ENCODE assay signal across 16 mouse cellular contexts in the genomic region with DNA sequence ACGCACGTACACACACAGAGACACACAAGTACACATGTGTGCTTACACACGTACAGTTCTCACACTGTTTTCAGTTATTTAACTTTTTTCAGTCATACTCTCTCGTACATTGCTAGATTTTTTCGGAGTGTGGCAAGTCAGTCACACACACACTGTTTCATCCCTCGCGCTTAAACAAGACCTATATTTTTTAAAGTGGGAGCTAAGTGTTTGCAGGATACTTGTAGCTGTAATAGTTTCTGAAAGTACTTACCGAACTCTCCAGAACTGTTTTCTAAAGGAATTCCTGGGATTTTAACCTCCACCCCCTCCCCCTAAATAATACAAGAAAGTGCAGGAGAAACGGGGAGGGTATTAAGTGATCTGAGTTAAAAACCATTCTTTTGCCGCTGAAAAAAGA.
"Had no signal": no experiment of that assay in that cellular context is flagged by ENCODE, and none has a peak within 500 bp of the region (broad histone marks: within the 10 kb centered on the region; RNA-seq: fewer than 3 reads in every experiment).

No protein-coding gene starts in this region.

- DNase-seq: liver, embryonic 13.5 days; liver, postnatal 0 days; right cerebral cortex, postnatal 14 days; thymus, adult 2 months; thymus, postnatal 25 days; thymus, postnatal 4 days had no signal

- H3K36me3 ChIP-seq: liver, embryonic 13.5 days; liver, embryonic 15.5 days; midbrain, embryonic 13.5 days; midbrain, embryonic 15.5 days; neural tube, embryonic 12.5 days; stomach, embryonic 15.5 days had no signal

- H3K4me2 ChIP-seq: liver, embryonic 11.5 days; liver, embryonic 13.5 days; liver, embryonic 15.5 days; midbrain, embryonic 11.5 days; midbrain, embryonic 13.5 days; midbrain, embryonic 15.5 days; neural tube, embryonic 12.5 days; stomach, embryonic 15.5 days had no signal

- H3K4me1 ChIP-seq: midbrain, embryonic 13.5 days; midbrain, embryonic 15.5 days; neural tube, embryonic 12.5 days; stomach, embryonic 15.5 days had no signal

- H3K9me3 ChIP-seq: liver, embryonic 13.5 days; liver, embryonic 15.5 days; megakaryocyte, embryonic 14.5 days; midbrain, embryonic 13.5 days; midbrain, embryonic 15.5 days; neural tube, embryonic 12.5 days; stomach, embryonic 15.5 days had no signal

- H3K4me3 ChIP-seq: liver, embryonic 13.5 days; liver, embryonic 15.5 days; megakaryocyte, embryonic 14.5 days; midbrain, embryonic 13.5 days; midbrain, embryonic 15.5 days; neural tube, embryonic 12.5 days; stomach, embryonic 15.5 days had no signal

- ATAC-seq: liver, postnatal 0 days; midbrain, embryonic 13.5 days; midbrain, embryonic 15.5 days had no signal

- H3K27ac ChIP-seq: liver, embryonic 13.5 days; liver, embryonic 15.5 days; macrophage; midbrain, embryonic 13.5 days; midbrain, embryonic 15.5 days; neural tube, embryonic 12.5 days; stomach, embryonic 15.5 days; stomach, postnatal 0 days had no signal

- H3K9ac ChIP-seq: liver, embryonic 13.5 days; liver, embryonic 15.5 days; liver, postnatal 0 days; midbrain, embryonic 13.5 days; midbrain, embryonic 15.5 days; neural tube, embryonic 12.5 days; stomach, embryonic 15.5 days had no signal

- H3K27me3 ChIP-seq: liver, embryonic 13.5 days; liver, embryonic 15.5 days; megakaryocyte, embryonic 14.5 days; midbrain, embryonic 13.5 days; midbrain, embryonic 15.5 days; neural tube, embryonic 12.5 days; stomach, embryonic 15.5 days had no signal
